Mouse (Mus musculus) ES-E14 (cell line): ENCODE measurements at regions not wholly inside any gene's neighbourhood (a gene's known extent, or its start where the extent isn't known, plus 50 kb on each side); places are given as distances from the start of the nearest gene placed in this dataset.

ENCODE experiments used
- DNase-seq: peaks from one replicate; pipeline ENCODE4 v3.0.0-alpha.2; 2013; ENCODE audit warnings: low read depth, low spot score
- H3K27ac ChIP-seq: 2 replicates; pipeline ENCODE4 v1.5.1; 2012; ENCODE audit warnings: low read depth, mild to moderate bottlenecking, low read length, moderate library complexity, mixed read lengths; ENCODE audit not compliant: poor library complexity, insufficient read depth, severe bottlenecking
- H3K36me3 ChIP-seq: 2 replicates; pipeline ENCODE4 v1.6.1; 2012; ENCODE audit warnings: mild to moderate bottlenecking, low read length, moderate library complexity, mixed read lengths; ENCODE audit not compliant: control insufficient read depth, poor library complexity, insufficient read depth, severe bottlenecking
- H3K4me1 ChIP-seq, 2 experiments: fragments of 150-350 bp in 1 of 2; sonication (generic) in 1 of 2; 2 replicates each; pipeline ENCODE4 v1.6.1; 2012; ENCODE audit warnings: low read length in 2 of 2, mild to moderate bottlenecking in 1 of 2, mixed read lengths in 1 of 2; ENCODE audit not compliant: control insufficient read depth in 2 of 2, insufficient read depth in 2 of 2, poor library complexity in 1 of 2
- H3K4me3 ChIP-seq, 2 experiments: fragments of 150-350 bp in 1 of 2; sonication (generic) in 1 of 2; 2 replicates each; pipeline ENCODE4 v1.5.1; 2012; ENCODE audit warnings: low read length in 2 of 2, low read depth in 1 of 2, mild to moderate bottlenecking in 1 of 2, mixed read lengths in 1 of 2; ENCODE audit not compliant: insufficient read depth in 1 of 2, poor library complexity in 1 of 2, severe bottlenecking in 1 of 2
- H3K9ac ChIP-seq: 2 replicates; pipeline ENCODE4 v1.6.1; 2012; ENCODE audit warnings: low read depth, mild to moderate bottlenecking, low read length, mixed read lengths; ENCODE audit not compliant: poor library complexity, insufficient read depth, severe bottlenecking
- H3K9me3 ChIP-seq: fragments of 150-350 bp; sonication (generic); 2 replicates; pipeline ENCODE4 v1.6.1; 2012; ENCODE audit warnings: low read depth, mild to moderate bottlenecking, low read length; ENCODE audit not compliant: control insufficient read depth, insufficient read depth
- CHD2 ChIP-seq: IDR thresholded peaks from 2 replicates; pipeline ENCODE4 v1.6.1; 2014; ENCODE audit warnings: mild to moderate bottlenecking, low read depth, low read length, inconsistent platforms
- HCFC1 ChIP-seq: IDR thresholded peaks from 2 replicates; pipeline ENCODE4 v1.6.1; 2012; ENCODE audit warnings: low read length, inconsistent platforms, borderline replicate concordance; ENCODE audit not compliant: insufficient read depth
- MAFK ChIP-seq: IDR thresholded peaks from 2 replicates; pipeline ENCODE4 v1.6.1; 2014; ENCODE audit warnings: mild to moderate bottlenecking, low read depth, low read length, inconsistent platforms; ENCODE audit not compliant: insufficient read depth
- ZC3H11A ChIP-seq: IDR thresholded peaks from 2 replicates; pipeline ENCODE4 v1.6.1; 2012; ENCODE audit warnings: low read depth, mild to moderate bottlenecking, inconsistent platforms, low read length, borderline replicate concordance
- ZNF384 ChIP-seq: IDR thresholded peaks from 2 replicates; pipeline ENCODE4 v1.6.1; 2012; ENCODE audit warnings: low read depth, low read length, inconsistent platforms
- in situ Hi-C, 2 experiments: fragments of 600-800 bp; cut with MboI; formaldehyde crosslinking; loops; one replicate each; pipeline ENCODE4 v1.15.1; 2025; ENCODE audit warnings: low sequenced_read_pairs in 2 of 2, inconsistent platforms in 1 of 2; ENCODE audit not compliant: unreplicated experiment in 2 of 2

GRCm38 (mm10) chr1:6152436-6152835 lies 1344.7 kb downstream of the Gm37988 start:
- DNase-seq = no peak
- in situ Hi-C loops = no loop called here
- TF ChIP-seq ZC3H11A (no peak), ZNF384 (no peak), HCFC1 (no peak), CHD2 (no peak), MAFK (no peak)
- Histone ChIP-seq H3K4me1 (no peaks in the 10 kb centered on the region), H3K9me3 (no peaks in the 10 kb centered on the region), H3K27ac (no peak overlapping the region), H3K36me3 (no peaks in the 10 kb centered on the region), H3K9ac (no peak overlapping the region), H3K4me3 (no peak overlapping the region)
